Mouse (Mus musculus) lung, postnatal 0 days (tissue): Measurements from ENCODE around the gene Stk11.

Experiments
- CTCF ChIP-seq: IDR thresholded peaks from 2 replicates; pipeline ENCODE4 v1.5.1; 2016; ENCODE audit warnings: antibody characterized with exemption, mild to moderate bottlenecking
- EP300 ChIP-seq: IDR thresholded peaks from 2 replicates; pipeline ENCODE4 v1.6.1; 2016; ENCODE audit warnings: antibody characterized with exemption, mild to moderate bottlenecking, control low read depth

- TF ChIP-seq CTCF (peak; percentile 73), EP300 (peak; percentile 81)
These were observed 40.6 kb upstream of the Stk11 start for GRCm38 (mm10) chr10:80074813-80075601.
